ENCODE assay signal across 18 mouse cellular contexts in genomic region chr12:102722451-102722850, GRCm38 (mm10). TPM values are rescaled to one million over a fixed set of nuclear protein-coding genes. Genes with fewer than 3 reads are reported as not detected.
A peak's percentile ranks its signal among the peaks of the same experiment; 100 is the strongest.
DNase-seq lines count a peak whose midpoint lies in the region; ATAC-seq lines count a peak whose summit lies in the region.
"Had no signal": no experiment of that assay in that cellular context is flagged by ENCODE, and none has a peak within 500 bp of the region (broad histone marks: within the 10 kb centered on the region; RNA-seq: fewer than 3 reads in every experiment).

No protein-coding gene starts in this region.

- H3K9me3 ChIP-seq in heart, embryonic 16.5 days (replicated peaks; ENCODE audit: control insufficient read depth, low read length): no peaks in the 10 kb centered on the region
- no peaks in the 10 kb centered on the region for H3K9me3 ChIP-seq in heart, embryonic 10.5 days
- H3K9me3 ChIP-seq in midbrain, embryonic 11.5 days (ENCODE audit: control insufficient read depth, low read length): no peaks in the 10 kb centered on the region
- H3K9me3 ChIP-seq in midbrain, embryonic 16.5 days (replicated peaks; ENCODE audit: control insufficient read depth, low read length, poor library complexity, severe bottlenecking): no peaks in the 10 kb centered on the region
- H3K9me3 ChIP-seq: heart, embryonic 15.5 days had no signal

- 0 out of 2 replicates have a peak, but pooled peaks cover 2% of the 10 kb centered on the region for H3K4me1 ChIP-seq in heart, embryonic 16.5 days (ENCODE audit: control insufficient read depth, insufficient read depth, low read length)
- H3K4me1 ChIP-seq in heart, embryonic 10.5 days: peaks cover 8% of the 10 kb centered on the region
- 0 out of 2 replicates have a peak, but pooled peaks cover 3% of the 10 kb centered on the region for H3K4me1 ChIP-seq in midbrain, embryonic 11.5 days (ENCODE audit: control insufficient read depth, insufficient read depth, low read length)
- H3K4me1 ChIP-seq in midbrain, embryonic 16.5 days (ENCODE audit: control insufficient read depth, insufficient read depth, low read length): no peaks in the 10 kb centered on the region; the same call in 1 of the 2 replicates

- no peaks in the 10 kb centered on the region for H3K27me3 ChIP-seq in heart, embryonic 16.5 days (ENCODE audit: control insufficient read depth, insufficient read depth, low read length)
- H3K27me3 ChIP-seq in heart, embryonic 10.5 days (ENCODE audit: insufficient read depth, poor library complexity, severe bottlenecking): no peaks in the 10 kb centered on the region
- no peaks in the 10 kb centered on the region for H3K27me3 ChIP-seq in midbrain, embryonic 11.5 days (ENCODE audit: control insufficient read depth, insufficient read depth, low read length)
- H3K27me3 ChIP-seq in midbrain, embryonic 16.5 days (ENCODE audit: control insufficient read depth, insufficient read depth, low read depth, low read length): no peaks in the 10 kb centered on the region
- H3K27me3 ChIP-seq: heart, embryonic 15.5 days had no signal

- no peak overlapping the region for H3K9ac ChIP-seq in heart, embryonic 16.5 days (ENCODE audit: low read length)
- no peak overlapping the region for H3K9ac ChIP-seq in midbrain, embryonic 11.5 days (ENCODE audit: low read length)
- H3K9ac ChIP-seq in midbrain, embryonic 16.5 days (ENCODE audit: low read depth, low read length): no peak overlapping the region
- H3K9ac ChIP-seq: heart, embryonic 15.5 days had no signal

- no peak overlapping the region for H3K4me3 ChIP-seq in heart, embryonic 16.5 days (ENCODE audit: low read length)
- no peak overlapping the region for H3K4me3 ChIP-seq in heart, embryonic 10.5 days
- no peak overlapping the region for H3K4me3 ChIP-seq in midbrain, embryonic 11.5 days (ENCODE audit: low read depth, low read length)
- H3K4me3 ChIP-seq in midbrain, embryonic 16.5 days (ENCODE audit: low read depth, low read length): no peak overlapping the region
- H3K4me3 ChIP-seq: heart, embryonic 15.5 days; layer of hippocampus, adult 2 months had no signal

- no peak overlapping the region for H3K4me2 ChIP-seq in heart, embryonic 16.5 days (ENCODE audit: low read depth, low read length)
- no peak overlapping the region for H3K4me2 ChIP-seq in midbrain, embryonic 11.5 days
- no peak overlapping the region for H3K4me2 ChIP-seq in midbrain, embryonic 16.5 days (ENCODE audit: low read length)
- H3K4me2 ChIP-seq: heart, embryonic 15.5 days had no signal

- DNase-seq in heart, embryonic 10.5 days (ENCODE audit: low spot score): no peak
- no peak for DNase-seq in midbrain, embryonic 11.5 days (ENCODE audit: low spot score, missing footprints)
- DNase-seq in brain, adult 2 months (ENCODE audit: low read depth, low spot score): peak; percentile 35
- DNase-seq in thymus, postnatal 0 days (ENCODE audit: low spot score): peak; percentile 80
- DNase-seq in embryo, embryonic 10.5 days (ENCODE audit: low spot score): no peak
- no peak for DNase-seq in spleen, adult 18-20 months
- DNase-seq: gastrocnemius, postnatal 25 days; liver; lung, adult 2 months; right cerebral cortex, postnatal 25 days had no signal

- H3K36me3 ChIP-seq in heart, embryonic 16.5 days (ENCODE audit: control insufficient read depth, insufficient read depth): no peaks in the 10 kb centered on the region
- H3K36me3 ChIP-seq in heart, embryonic 10.5 days: no peaks in the 10 kb centered on the region
- H3K36me3 ChIP-seq in midbrain, embryonic 11.5 days (ENCODE audit: control insufficient read depth, insufficient read depth, low read length): no peaks in the 10 kb centered on the region
- H3K36me3 ChIP-seq in midbrain, embryonic 16.5 days (ENCODE audit: control insufficient read depth, insufficient read depth, low read length): no peaks in the 10 kb centered on the region
- H3K36me3 ChIP-seq: heart, embryonic 15.5 days had no signal

- no peak overlapping the region for H3K27ac ChIP-seq in heart, embryonic 16.5 days (ENCODE audit: low read length)
- H3K27ac ChIP-seq in heart, embryonic 10.5 days: no peak overlapping the region
- H3K27ac ChIP-seq in midbrain, embryonic 11.5 days (ENCODE audit: low read depth, low read length): no peak overlapping the region
- H3K27ac ChIP-seq in midbrain, embryonic 16.5 days (ENCODE audit: low read length): no peak overlapping the region
- H3K27ac ChIP-seq: heart, embryonic 15.5 days; layer of hippocampus, adult 2 months had no signal

- peak; percentile 33; the same call in 1 of the 2 replicates for ATAC-seq in heart, embryonic 16.5 days (replicated peaks; ENCODE audit: extremely low read depth, insufficient read depth, low FRiP score)
- peak; percentile 23; the same call in 1 of the 2 replicates for ATAC-seq in midbrain, embryonic 11.5 days (ENCODE audit: low FRiP score)
- ATAC-seq in midbrain, embryonic 16.5 days: no peak
- ATAC-seq: forebrain, embryonic 16.5 days had no signal

- 57% methylated on average over 11 of the region's 11 CpGs for WGBS in heart, embryonic 16.5 days
- 58% methylated on average over 11 of the region's 11 CpGs for WGBS in heart, embryonic 10.5 days
- WGBS in midbrain, embryonic 11.5 days: 56% methylated on average over 11 of the region's 11 CpGs
- 59% methylated on average over 11 of the region's 11 CpGs for WGBS in midbrain, embryonic 16.5 days

RNA-seq across cellular contexts. Expression of gene Itpk1, which starts 17.7 kb away (rescaled TPM):
- 7.2 and 8.8 TPM in 2 replicates for polyA plus RNA-seq in heart, embryonic 16.5 days (2015; fragmentation: Nextera tagmentation; extraction: Ambion mirVana)
- 3.5 and 4.8 TPM in 2 replicates for polyA plus RNA-seq in heart, embryonic 10.5 days (2016; fragmentation: Nextera tagmentation; extraction: Ambion mirVana)
- 11.6 and 14.2 TPM in 2 replicates for polyA plus RNA-seq in midbrain, embryonic 11.5 days (2014; fragmentation: Nextera tagmentation; extraction: Ambion mirVana)
- 35.8 and 39.3 TPM in 2 replicates for polyA plus RNA-seq in midbrain, embryonic 16.5 days (2015; fragmentation: Nextera tagmentation; extraction: Ambion mirVana)
- polyA plus RNA-seq in thymus, postnatal 0 days (2015; fragmentation: Nextera tagmentation; extraction: Ambion mirVana): 18.6 and 19.9 TPM in 2 replicates

RNA-seq across cellular contexts. Expression of gene Moap1, which starts 21.0 kb away (rescaled TPM):
- 19.0 and 19.5 TPM in 2 replicates for polyA plus RNA-seq in heart, embryonic 16.5 days (2015; fragmentation: Nextera tagmentation; extraction: Ambion mirVana)
- polyA plus RNA-seq in heart, embryonic 10.5 days (2016; fragmentation: Nextera tagmentation; extraction: Ambion mirVana): 24.0 and 24.8 TPM in 2 replicates
- polyA plus RNA-seq in midbrain, embryonic 11.5 days (2014; fragmentation: Nextera tagmentation; extraction: Ambion mirVana): 40.8 and 41.4 TPM in 2 replicates
- 76.2 and 78.4 TPM in 2 replicates for polyA plus RNA-seq in midbrain, embryonic 16.5 days (2015; fragmentation: Nextera tagmentation; extraction: Ambion mirVana)
- polyA plus RNA-seq in thymus, postnatal 0 days (2015; fragmentation: Nextera tagmentation; extraction: Ambion mirVana): 15.3 and 16.1 TPM in 2 replicates

RNA-seq across cellular contexts. Expression of gene Tmem251, which starts 21.1 kb away (rescaled TPM):
- polyA plus RNA-seq in heart, embryonic 16.5 days (2015; fragmentation: Nextera tagmentation; extraction: Ambion mirVana): 7.7 and 8.3 TPM in 2 replicates
- polyA plus RNA-seq in heart, embryonic 10.5 days (2016; fragmentation: Nextera tagmentation; extraction: Ambion mirVana): 8.6 and 9.5 TPM in 2 replicates
- 12.2 and 12.3 TPM in 2 replicates for polyA plus RNA-seq in midbrain, embryonic 11.5 days (2014; fragmentation: Nextera tagmentation; extraction: Ambion mirVana)
- polyA plus RNA-seq in midbrain, embryonic 16.5 days (2015; fragmentation: Nextera tagmentation; extraction: Ambion mirVana): 10.8 and 11.3 TPM in 2 replicates
- 18.6 and 20.5 TPM in 2 replicates for polyA plus RNA-seq in thymus, postnatal 0 days (2015; fragmentation: Nextera tagmentation; extraction: Ambion mirVana)

RNA-seq across cellular contexts. Expression of gene Gm28051, which starts 35.1 kb away (rescaled TPM):
- polyA plus RNA-seq in heart, embryonic 16.5 days (2015; fragmentation: Nextera tagmentation; extraction: Ambion mirVana): not detected in 2 replicates
- not detected in 2 replicates for polyA plus RNA-seq in heart, embryonic 10.5 days (2016; fragmentation: Nextera tagmentation; extraction: Ambion mirVana)
- not detected in 2 replicates for polyA plus RNA-seq in midbrain, embryonic 11.5 days (2014; fragmentation: Nextera tagmentation; extraction: Ambion mirVana)
- polyA plus RNA-seq in midbrain, embryonic 16.5 days (2015; fragmentation: Nextera tagmentation; extraction: Ambion mirVana): not detected in 2 replicates
- not detected in 2 replicates for polyA plus RNA-seq in thymus, postnatal 0 days (2015; fragmentation: Nextera tagmentation; extraction: Ambion mirVana)
- polyA plus RNA-seq: embryonic facial prominence, embryonic 14.5 days; forebrain, embryonic 16.5 days; heart, embryonic 15.5 days; intestine, embryonic 14.5 days; lung, adult 2 months; stomach, embryonic 16.5 days had no signal

RNA-seq across cellular contexts. Expression of gene Gon7, which starts 35.2 kb away (rescaled TPM):
- polyA plus RNA-seq in heart, embryonic 16.5 days (2015; fragmentation: Nextera tagmentation; extraction: Ambion mirVana): 20.0 and 27.2 TPM in 2 replicates
- 32.5 and 36.3 TPM in 2 replicates for polyA plus RNA-seq in heart, embryonic 10.5 days (2016; fragmentation: Nextera tagmentation; extraction: Ambion mirVana)
- 47.7 and 52.6 TPM in 2 replicates for polyA plus RNA-seq in midbrain, embryonic 11.5 days (2014; fragmentation: Nextera tagmentation; extraction: Ambion mirVana)
- 48.6 and 53.2 TPM in 2 replicates for polyA plus RNA-seq in midbrain, embryonic 16.5 days (2015; fragmentation: Nextera tagmentation; extraction: Ambion mirVana)
- 28.4 and 31.8 TPM in 2 replicates for polyA plus RNA-seq in thymus, postnatal 0 days (2015; fragmentation: Nextera tagmentation; extraction: Ambion mirVana)

Comparison
In these comparisons a context has a peak if more than half of its experiments do, and no peak if none do; other contexts are left out.
1. DNase-seq: peak in brain, adult 2 months (single experiment) and thymus, postnatal 0 days (single experiment); none in heart, embryonic 10.5 days (single experiment), midbrain, embryonic 11.5 days (single experiment), embryo, embryonic 10.5 days (single experiment) and spleen, adult 18-20 months (0 of 2).